Mouse (Mus musculus) heart, embryonic 14.5 days (tissue): ENCODE measurements around the gene 2010111I01Rik. TPM values are rescaled to one million over a fixed set of nuclear protein-coding genes. Genes with fewer than 3 reads are reported as not detected.

Experiments used
- ATAC-seq: fragments of 200-750 bp; cut with Nextera tagmentation; 2 replicates; pipeline ENCODE4 v1.8.0; 2017; ENCODE audit warnings: low read depth, moderate TSS enrichment; ENCODE audit not compliant: insufficient number of reproducible peaks, insufficient read depth, low FRiP score
- H3K27ac ChIP-seq, 2 experiments: fragments of 200-500 bp in 1 of 2; fragments of 300-500 bp in 1 of 2; sonication (generic) in 1 of 2; replicated peaks in 1 of 2; 2 replicates each; pipeline ENCODE4 v1.5.1; 2012 to 2014; ENCODE audit warnings: low read depth in 2 of 2, low read length in 2 of 2, control low read depth in 1 of 2, mild to moderate bottlenecking in 1 of 2, mixed read lengths in 1 of 2; ENCODE audit not compliant: control insufficient read depth in 1 of 2, insufficient read depth in 1 of 2
- H3K27me3 ChIP-seq: fragments of 300-500 bp; sonication (generic); 2 replicates; pipeline ENCODE4 v1.6.1; 2014; ENCODE audit warnings: mild to moderate bottlenecking, low read length, control low read depth; ENCODE audit not compliant: control insufficient read depth, insufficient read depth
- H3K36me3 ChIP-seq: fragments of 300-500 bp; sonication (generic); 2 replicates; pipeline ENCODE4 v1.6.1; 2014; ENCODE audit warnings: mild to moderate bottlenecking, control low read depth, low read length, mixed read lengths; ENCODE audit not compliant: control insufficient read depth, insufficient read depth
- H3K4me1 ChIP-seq, 2 experiments: fragments of 200-500 bp in 1 of 2; fragments of 300-500 bp in 1 of 2; sonication (generic) in 1 of 2; 2 replicates each; pipeline ENCODE4 v1.6.1; 2012 to 2014; ENCODE audit warnings: low read length in 2 of 2, control low read depth in 1 of 2, mixed read lengths in 1 of 2; ENCODE audit not compliant: control insufficient read depth in 2 of 2, insufficient read depth in 2 of 2
- H3K4me2 ChIP-seq: fragments of 300-500 bp; sonication (generic); 2 replicates; pipeline ENCODE4 v1.6.1; 2014; ENCODE audit warnings: mild to moderate bottlenecking, low read length
- H3K4me3 ChIP-seq, 2 experiments: fragments of 200-500 bp in 1 of 2; fragments of 300-500 bp in 1 of 2; sonication (generic) in 1 of 2; 2 replicates each; pipeline ENCODE4 v1.5.1; 2012 to 2014; ENCODE audit warnings: low read length in 2 of 2, mild to moderate bottlenecking in 2 of 2, control low read depth in 1 of 2, low read depth in 1 of 2, moderate library complexity in 1 of 2; ENCODE audit not compliant: control insufficient read depth in 1 of 2, insufficient read depth in 1 of 2
- H3K9ac ChIP-seq: fragments of 300-500 bp; sonication (generic); 2 replicates; pipeline ENCODE4 v1.6.1; 2014; ENCODE audit warnings: mild to moderate bottlenecking, low read length
- H3K9me3 ChIP-seq: fragments of 300-500 bp; sonication (generic); 2 replicates; pipeline ENCODE4 v1.6.1; 2016; ENCODE audit warnings: low read length, control low read depth; ENCODE audit not compliant: control insufficient read depth
- WGBS: fragments of 180-500 bp; shearing (Covaris S2); extraction: QIAGEN DNeasy Blood & Tissue Kit; methylation state at CpG from one replicate; pipeline ENCODE4 v1.1.7; 2014; 5-methylcytosine and 5-hydroxymethylcytosine counted together
- microRNA counts: library from miRNA; unstranded; fragments of <30 nt; microRNA quantifications from one replicate; lab custom pipeline; 2016
- microRNA-seq: library from miRNA; unstranded; fragments of <30 nt; microRNA quantifications from one replicate; pipeline ENCODE4, GENCODE M21; 2016
- polyA plus RNA-seq: library from polyadenylated mRNA; unstranded; fragments of >200 nt; fragmentation: Nextera tagmentation; extraction: Ambion mirVana; gene quantifications from 2 replicates; pipeline ENCODE4 v1.2.1, GENCODE M21; 2014

2010111I01Rik gene
- polyA plus RNA-seq, 1 experiment from 2014 or later = 69.5 TPM

DNA sequence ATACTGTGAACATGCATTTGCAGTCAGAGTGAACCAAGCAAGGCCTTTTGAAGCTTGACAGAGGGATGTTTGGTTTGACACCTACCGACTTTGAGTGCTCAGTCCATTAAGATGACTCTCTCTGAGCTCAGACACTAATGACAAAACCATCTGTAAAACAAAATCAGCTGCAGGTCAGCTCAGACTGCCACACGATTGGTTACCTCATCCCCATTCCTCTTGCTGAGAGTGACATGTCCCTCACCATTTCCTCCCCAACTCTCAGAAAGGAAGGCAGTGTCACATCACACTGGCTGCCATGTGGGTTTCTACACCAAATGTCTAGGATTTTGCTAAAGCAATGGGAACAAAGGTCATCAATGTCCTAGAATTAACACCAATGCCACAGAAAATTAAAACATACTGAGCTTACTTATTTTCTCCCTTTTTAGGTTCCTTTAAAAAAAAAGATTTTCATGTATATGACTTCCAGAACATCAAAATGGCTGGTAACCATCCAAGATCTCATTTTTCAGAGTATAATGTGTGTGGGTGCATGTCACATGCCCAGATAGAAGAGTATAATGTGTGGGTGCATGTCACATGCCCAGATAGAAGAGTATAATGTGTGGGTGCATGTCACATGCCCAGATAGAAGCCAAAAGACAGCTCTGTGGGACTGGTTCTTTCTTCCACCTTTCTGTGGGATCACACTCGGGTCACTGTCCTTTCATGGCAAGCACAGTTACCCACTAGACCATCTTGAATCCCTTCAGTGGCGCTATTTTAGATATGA lies 395.6 kb downstream of the 2010111I01Rik start:
- 70% methylated on average over 4 of the region's 4 CpGs for WGBS
- H3K4me1 ChIP-seq = no peaks in the 10 kb centered on the region
- H3K9me3 ChIP-seq = no peaks in the 10 kb centered on the region
- no peak for ATAC-seq
- no peak overlapping the region for H3K4me3 ChIP-seq
- no peak overlapping the region for H3K9ac ChIP-seq
- H3K4me2 ChIP-seq = no peak overlapping the region
- no peak overlapping the region for H3K27ac ChIP-seq
- H3K36me3 ChIP-seq = no peaks in the 10 kb centered on the region
- no peaks in the 10 kb centered on the region for H3K27me3 ChIP-seq

GRCm38 (mm10) chr13:63361755-63362154 lies 397.1 kb downstream of the 2010111I01Rik start:
- Histone ChIP-seq H3K9me3 (no peaks in the 10 kb centered on the region), H3K36me3 (no peaks in the 10 kb centered on the region), H3K4me3 (no peak overlapping the region), H3K4me1 (no peaks in the 10 kb centered on the region), H3K4me2 (no peak overlapping the region), H3K9ac (no peak overlapping the region), H3K27ac (no peak overlapping the region), H3K27me3 (no peaks in the 10 kb centered on the region)
- 51% methylated on average over 3 of the region's 3 CpGs for WGBS
- no peak for ATAC-seq

- no peak overlapping the region for H3K27ac ChIP-seq
- no peaks in the 10 kb centered on the region for H3K9me3 ChIP-seq
- no peaks in the 10 kb centered on the region for H3K27me3 ChIP-seq
- no peak overlapping the region for H3K9ac ChIP-seq
- H3K4me3 ChIP-seq = no peak overlapping the region
- no peak overlapping the region for H3K4me2 ChIP-seq
- no peaks in the 10 kb centered on the region for H3K4me1 ChIP-seq
- 84% methylated on average over 7 of the region's 7 CpGs for WGBS
- ATAC-seq = no peak
- no peaks in the 10 kb centered on the region for H3K36me3 ChIP-seq
These were observed 408.9 kb downstream of the 2010111I01Rik start for GRCm38 (mm10) chr13:63373460-63374166.

MicroRNAs within 50 kb of the gene (microRNA counts, 519-probe panel; counts per million panel counts)
- microRNA mmu-miR-23b (lab: Ali Mortazavi, UCI) = 5,833 counts per million, percentile 87 among the panel's probes with 10 or more counts
- 6,361 counts per million, percentile 90 among the panel's probes with 10 or more counts for microRNA mmu-miR-24 (lab: Ali Mortazavi, UCI)
- microRNA mmu-miR-27b (lab: Ali Mortazavi, UCI) = 3,065 counts per million, percentile 72 among the panel's probes with 10 or more counts

Small RNAs within 50 kb of the gene (microRNA-seq; reads per million reads assigned to microRNA genes)
- gene Mir23b = 25,592 reads per million, percentile 97 among the genes with 10 or more reads in this experiment
- not detected for gene Mir24-1
- gene Mir27b = 1,502 reads per million, percentile 80 among the genes with 10 or more reads in this experiment
- not detected for gene Mir3074-1

Other genes with a start within 250 kb of the 2010111I01Rik start
- gene Platr25, start 204.2 kb upstream of the 2010111I01Rik start, polyA plus RNA-seq = 15.5 and 15.6 TPM in 2 replicates
- gene Gm5141, start 179.1 kb upstream of the 2010111I01Rik start, polyA plus RNA-seq = 6.5 and 6.9 TPM in 2 replicates
- 0.22 and 0.45 TPM in 2 replicates for gene Fbp2, start 106.5 kb upstream of the 2010111I01Rik start, polyA plus RNA-seq
- gene Fbp1, start 76.6 kb upstream of the 2010111I01Rik start, polyA plus RNA-seq = 0.35 TPM in 1 of 2 replicates, not detected in the other